Mouse (Mus musculus) CH12.LX (cell line): ENCODE results near the gene Taf13. TPM values are rescaled to one million over a fixed set of nuclear protein-coding genes. Genes with fewer than 3 reads are reported as not detected.

Experiments
- DNase-seq: peaks from one replicate; pipeline ENCODE4 v3.0.0-alpha.2; 2013; ENCODE audit errors: extremely low read depth
- H3K27ac ChIP-seq: 2 replicates; pipeline ENCODE4 v1.5.1; 2012; ENCODE audit warnings: low read depth, mild to moderate bottlenecking, control low read depth, moderate library complexity; ENCODE audit not compliant: insufficient read depth
- H3K27me3 ChIP-seq: replicated peaks from 2 replicates; pipeline ENCODE3; 2012; ENCODE audit warnings: inconsistent platforms
- H3K36me3 ChIP-seq, 2 experiments: replicated peaks in 1 of 2; 2 replicates each; pipeline versions ENCODE3 to v1.6.1; 2012; ENCODE audit warnings: inconsistent platforms in 1 of 2, low read length in 1 of 2, mild to moderate bottlenecking in 1 of 2, mixed read lengths in 1 of 2, moderate library complexity in 1 of 2; ENCODE audit not compliant: control insufficient read depth in 1 of 2, insufficient read depth in 1 of 2
- H3K4me1 ChIP-seq, 2 experiments: 2 replicates each; pipeline ENCODE4 v1.6.1; 2012; ENCODE audit warnings: inconsistent platforms in 1 of 2, moderate library complexity in 1 of 2; ENCODE audit not compliant: insufficient read depth in 2 of 2, control insufficient read depth in 1 of 2
- H3K4me2 ChIP-seq: 2 replicates; pipeline ENCODE4 v1.6.1; 2012; ENCODE audit warnings: low read depth, mild to moderate bottlenecking, control low read depth; ENCODE audit not compliant: poor library complexity, insufficient read depth, severe bottlenecking
- H3K4me3 ChIP-seq, 3 experiments: fragments of 150-350 bp in 1 of 3; sonication (generic) in 1 of 3; replicated peaks in 1 of 3; 2 replicates each; pipeline versions ENCODE3 to v1.5.1; 2011 to 2012; ENCODE audit warnings: low read depth in 2 of 3, low read length in 2 of 3, mild to moderate bottlenecking in 2 of 3, moderate library complexity in 2 of 3, control low read depth in 1 of 3, improper control_type of control experiment in 1 of 3, inconsistent platforms in 1 of 3, mixed read lengths in 1 of 3; ENCODE audit not compliant: poor library complexity in 1 of 3
- H3K79me2 ChIP-seq: replicated peaks from 2 replicates; pipeline ENCODE4 v1.6.1; 2012; ENCODE audit warnings: mild to moderate bottlenecking, moderate library complexity; ENCODE audit not compliant: control insufficient read depth, poor library complexity, insufficient read depth, severe bottlenecking; ENCODE audit errors: extremely low read depth
- H3K9ac ChIP-seq: 2 replicates; pipeline ENCODE4 v1.6.1; 2012; ENCODE audit warnings: low read depth, mild to moderate bottlenecking, control low read depth, moderate library complexity; ENCODE audit not compliant: insufficient read depth
- H3K9me3 ChIP-seq: replicated peaks from 2 replicates; pipeline ENCODE3; 2012; ENCODE audit warnings: low read length, inconsistent platforms, mixed read lengths
- BHLHE40 ChIP-seq: IDR thresholded peaks from 2 replicates; pipeline ENCODE4 v1.6.1; 2011; ENCODE audit warnings: mild to moderate bottlenecking, low read depth, low read length, improper control_type of control experiment
- CHD1 ChIP-seq: IDR thresholded peaks from 2 replicates; pipeline ENCODE4 v1.6.1; 2012; ENCODE audit warnings: low read depth, low read length, improper control_type of control experiment, inconsistent platforms
- CHD2 ChIP-seq: IDR thresholded peaks from 2 replicates; pipeline ENCODE4 v1.6.1; 2011; ENCODE audit warnings: low read length, improper control_type of control experiment
- CTCF ChIP-seq, 2 experiments: IDR thresholded peaks in 1 of 2; conservative IDR thresholded peaks in 1 of 2; 2 replicates each; pipeline ENCODE4 v1.5.1; 2011 to 2012; ENCODE audit warnings: low read depth in 2 of 2, low read length in 2 of 2, improper control_type of control experiment in 1 of 2, inconsistent platforms in 1 of 2, mild to moderate bottlenecking in 1 of 2, moderate library complexity in 1 of 2
- E2F4 ChIP-seq: IDR thresholded peaks from 2 replicates; pipeline ENCODE4 v1.6.1; 2011; ENCODE audit warnings: low read depth, low read length, improper control_type of control experiment; ENCODE audit not compliant: insufficient replicate concordance
- ELF1 ChIP-seq: IDR thresholded peaks from 2 replicates; pipeline ENCODE4 v1.6.1; 2014; ENCODE audit warnings: low read depth, mild to moderate bottlenecking, inconsistent platforms, low read length, improper control_type of control experiment
- EP300 ChIP-seq: IDR thresholded peaks from 2 replicates; pipeline ENCODE4 v1.6.1; 2011; ENCODE audit warnings: low read length, improper control_type of control experiment
- ETS1 ChIP-seq: conservative IDR thresholded peaks from 2 replicates; pipeline ENCODE4 v1.6.1; 2012; ENCODE audit warnings: low read depth, mild to moderate bottlenecking, inconsistent platforms, low read length, improper control_type of control experiment, moderate library complexity
- GABPA ChIP-seq: IDR thresholded peaks from 2 replicates; pipeline ENCODE4 v1.6.1; 2012; ENCODE audit warnings: low read depth, low read length, improper control_type of control experiment, inconsistent platforms; ENCODE audit not compliant: insufficient replicate concordance
- HCFC1 ChIP-seq: IDR thresholded peaks from 2 replicates; pipeline ENCODE4 v1.6.1; 2012; ENCODE audit warnings: low read depth, mild to moderate bottlenecking, inconsistent platforms, low read length, improper control_type of control experiment
- IRF4 ChIP-seq: IDR thresholded peaks from 2 replicates; pipeline ENCODE4 v1.6.1; 2014; ENCODE audit warnings: low read depth, mild to moderate bottlenecking, inconsistent platforms, low read length, improper control_type of control experiment
- JUN ChIP-seq: IDR thresholded peaks from 2 replicates; pipeline ENCODE4 v1.6.1; 2011; ENCODE audit warnings: low read depth, mild to moderate bottlenecking, low read length, improper control_type of control experiment, moderate library complexity; ENCODE audit not compliant: insufficient read depth
- JUND ChIP-seq: conservative IDR thresholded peaks from 2 replicates; pipeline ENCODE4 v1.6.1; 2011; ENCODE audit warnings: low read depth, low read length, improper control_type of control experiment
- KAT2A ChIP-seq: IDR thresholded peaks from 2 replicates; pipeline ENCODE4 v1.6.1; 2012; ENCODE audit warnings: low read length, improper control_type of control experiment, inconsistent platforms; ENCODE audit not compliant: insufficient replicate concordance
- MAFK ChIP-seq: IDR thresholded peaks from 2 replicates; pipeline ENCODE4 v1.6.1; 2011; ENCODE audit warnings: low read length, improper control_type of control experiment; ENCODE audit not compliant: insufficient replicate concordance
- MAX ChIP-seq: IDR thresholded peaks from 2 replicates; pipeline ENCODE4 v1.6.1; 2011; ENCODE audit warnings: low read length, improper control_type of control experiment
- MAZ ChIP-seq: IDR thresholded peaks from 2 replicates; pipeline ENCODE4 v1.6.1; 2012; ENCODE audit warnings: low read depth, mild to moderate bottlenecking, inconsistent platforms, low read length, improper control_type of control experiment, moderate library complexity
- MEF2A ChIP-seq: IDR thresholded peaks from 2 replicates; pipeline ENCODE4 v1.6.1; 2014; ENCODE audit warnings: low read depth, mild to moderate bottlenecking, inconsistent platforms, low read length, improper control_type of control experiment, borderline replicate concordance
- MXI1 ChIP-seq: IDR thresholded peaks from 2 replicates; pipeline ENCODE4 v1.6.1; 2011; ENCODE audit warnings: mild to moderate bottlenecking, low read depth, low read length, improper control_type of control experiment
- MYC ChIP-seq: IDR thresholded peaks from 2 replicates; pipeline ENCODE4 v1.6.1; 2011; ENCODE audit warnings: low read depth, mild to moderate bottlenecking, improper control_type of control experiment, low read length
- NELFE ChIP-seq: IDR thresholded peaks from 2 replicates; pipeline ENCODE4 v1.6.1; 2011; ENCODE audit warnings: low read depth, low read length, improper control_type of control experiment
- NRF1 ChIP-seq: IDR thresholded peaks from 2 replicates; pipeline ENCODE4 v1.6.1; 2014; ENCODE audit warnings: low read depth, mild to moderate bottlenecking, inconsistent platforms, low read length, improper control_type of control experiment, moderate library complexity
- PAX5 ChIP-seq: IDR thresholded peaks from 2 replicates; pipeline ENCODE4 v1.6.1; 2012; ENCODE audit warnings: low read length, inconsistent platforms, mixed read lengths
- POLR2A ChIP-seq: IDR thresholded peaks from 2 replicates; pipeline ENCODE4 v1.6.1; 2011; ENCODE audit warnings: low read depth, mild to moderate bottlenecking, improper control_type of control experiment, low read length
- POLR2AphosphoS2 ChIP-seq: IDR thresholded peaks from 2 replicates; pipeline ENCODE4 v1.6.1; 2011; ENCODE audit warnings: low read depth, low read length, improper control_type of control experiment
- RAD21 ChIP-seq: IDR thresholded peaks from 2 replicates; pipeline ENCODE4 v1.6.1; 2011; ENCODE audit warnings: low read depth, mild to moderate bottlenecking, low read length, improper control_type of control experiment, moderate library complexity
- RCOR1 ChIP-seq: conservative IDR thresholded peaks from 2 replicates; pipeline ENCODE4 v1.6.1; 2012; ENCODE audit warnings: low read depth, mild to moderate bottlenecking, inconsistent platforms, low read length, improper control_type of control experiment
- SIN3A ChIP-seq: IDR thresholded peaks from 2 replicates; pipeline ENCODE4 v1.6.1; 2012; ENCODE audit warnings: low read length, improper control_type of control experiment, inconsistent platforms
- SMC3 ChIP-seq: IDR thresholded peaks from 2 replicates; pipeline ENCODE4 v1.6.1; 2011; ENCODE audit warnings: low read depth, low read length, improper control_type of control experiment
- TBP ChIP-seq: conservative IDR thresholded peaks from 2 replicates; pipeline ENCODE4 v1.6.1; 2011; ENCODE audit warnings: low read depth, low read length, improper control_type of control experiment
- TCF12 ChIP-seq: IDR thresholded peaks from 2 replicates; pipeline ENCODE4 v1.6.1; 2014; ENCODE audit warnings: low read depth, mild to moderate bottlenecking, inconsistent platforms, low read length, improper control_type of control experiment
- UBTF ChIP-seq: IDR thresholded peaks from 2 replicates; pipeline ENCODE4 v1.6.1; 2012; ENCODE audit warnings: low read depth, mild to moderate bottlenecking, inconsistent platforms, low read length, improper control_type of control experiment, moderate library complexity
- USF1 ChIP-seq: IDR thresholded peaks from 2 replicates; pipeline ENCODE4 v1.6.1; 2014; ENCODE audit warnings: low read depth, mild to moderate bottlenecking, inconsistent platforms, low read length, improper control_type of control experiment
- USF2 ChIP-seq: conservative IDR thresholded peaks from 2 replicates; pipeline ENCODE4 v1.6.1; 2011; ENCODE audit warnings: low read depth, low read length, improper control_type of control experiment
- ZC3H11A ChIP-seq: IDR thresholded peaks from 2 replicates; pipeline ENCODE4 v1.6.1; 2012; ENCODE audit warnings: low read depth, mild to moderate bottlenecking, inconsistent platforms, low read length, improper control_type of control experiment
- ZKSCAN1 ChIP-seq: IDR thresholded peaks from 2 replicates; pipeline ENCODE4 v1.6.1; 2012; ENCODE audit warnings: low read depth, inconsistent platforms, low read length, improper control_type of control experiment, borderline replicate concordance
- ZMIZ1 ChIP-seq: IDR thresholded peaks from 2 replicates; pipeline ENCODE4 v1.6.1; 2012; ENCODE audit warnings: low read depth, mild to moderate bottlenecking, inconsistent platforms, low read length, improper control_type of control experiment
- ZNF384 ChIP-seq: IDR thresholded peaks from 2 replicates; pipeline ENCODE4 v1.6.1; 2012; ENCODE audit warnings: low read depth, low read length, improper control_type of control experiment, inconsistent platforms
- dilution Hi-C: fragments of 300-500 bp; cut with MboI; formaldehyde crosslinking; loops from 2 replicates; pipeline ENCODE4 v1.14.3; 2020; ENCODE audit warnings: low sequenced_read_pairs; ENCODE audit not compliant: extremely low pct_unique_long_range_greater_than_20kb, extremely low pct_ligation_motif_present
- in situ Hi-C: fragments of 300-500 bp; cut with MboI; formaldehyde crosslinking; loops from 3 replicates; pipeline ENCODE4 v1.14.3; 2019; ENCODE audit warnings: low sequenced_read_pairs, low pct_ligation_motif_present, low pct_unique_long_range_greater_than_20kb, mixed read lengths
- polyA plus RNA-seq: library from polyadenylated mRNA; unstranded; fragments of >175 nt; gene quantifications from 2 replicates; pipeline ENCODE4 v1.2.1, GENCODE M21; 2012; ENCODE audit warnings: low read depth; ENCODE audit not compliant: insufficient read length
- total RNA-seq, 2 experiments: library from RNA; depleted of rRNA; stranded (reverse); fragments of 300-350 nt in 1 of 2; fragments of >200 nt in 1 of 2; gene quantifications; 2 replicates each; pipeline ENCODE4 v1.2.3; 2012 to 2014

The Taf13 gene
- total and polyA plus RNA-seq, 3 experiments: 10.0 to 20.9 (median 12.0) TPM

GRCm38 (mm10) chr3:108554587-108555312 lies 16.7 kb upstream of the Taf13 start:
- DNase-seq: peak; percentile 96
- TF ChIP-seq ZNF384 (no peak), MAZ (no peak), RAD21 (no peak; the same call in 1 of the 2 replicates), E2F4 (no peak), USF1 (no peak), IRF4 (0 out of 2 replicates have a peak, but pooled peaks have one; percentile 32), ETS1 (no peak), CHD2 (no peak), CTCF (conservative IDR thresholded peaks at IDR 0.05 in 1 of 2, IDR thresholded peaks at IDR 0.05 in 1 of 2; ENCODE audit: low read depth in 2 of 2, low read length in 2 of 2) (peak; percentile 82 to 86), CHD1 (no peak), MAX (no peak), NRF1 (no peak), EP300 (no peak), ZC3H11A (no peak), HCFC1 (peak; percentile 96), MYC (no peak), BHLHE40 (no peak), MEF2A (peak; percentile 37; the same call in 1 of the 2 replicates), TCF12 (peak; percentile 97), SIN3A (peak; percentile 90), TBP (peak; percentile 99), ELF1 (peak; percentile 98), JUN (no peak), SMC3 (no peak; the same call in 1 of the 2 replicates), ZMIZ1 (peak; percentile 99), USF2 (no peak), NELFE (peak; percentile 100), PAX5 (no peak), MXI1 (no peak), MAFK (no peak), KAT2A (peak; percentile 92; the same call in 1 of the 2 replicates), JUND (no peak), ZKSCAN1 (no peak), GABPA (peak; percentile 94), POLR2AphosphoS2 (peak; percentile 99), UBTF (no peak), RCOR1 (no peak), POLR2A (peak; percentile 100)
- Histone ChIP-seq H3K4me1 (0 out of 4 replicates have a peak, but pooled peaks cover 3 to 4% of the 10 kb centered on the region in 2 experiments), H3K4me2 (no peak overlapping the region), H3K36me3 (peaks cover 12 to 28% of the 10 kb centered on the region in 2 experiments), H3K9ac (peak overlapping the region; percentile 98), H3K9me3 (no peaks in the 10 kb centered on the region), H3K79me2 (no peaks in the 10 kb centered on the region), H3K27ac (peak overlapping the region; percentile 10; the same call in 1 of the 2 replicates), H3K27me3 (peaks cover 8% of the 10 kb centered on the region), H3K4me3 (peak overlapping the region; percentile 46 to 98 (median 87))
- dilution Hi-C loops: no loop called here
- in situ Hi-C loops: loop anchor here (10.0 kb wide), 1 partner anchor 90 kb away; no protein-coding TSS in a partner anchor
